Mouse (Mus musculus) intestine, embryonic 15.5 days (tissue): Measurements from ENCODE around the gene Tmem95. TPM values are rescaled to one million over a fixed set of nuclear protein-coding genes. Genes with fewer than 3 reads are reported as not detected.

ENCODE experiments used
- ATAC-seq: fragments of 200-750 bp; cut with Nextera tagmentation; 2 replicates; pipeline ENCODE4 v1.8.0; 2017; ENCODE audit warnings: moderate TSS enrichment, moderate library complexity
- H3K27ac ChIP-seq: fragments of 300-500 bp; sonication (generic); 2 replicates; pipeline ENCODE4 v1.5.1; 2015; ENCODE audit warnings: mild to moderate bottlenecking, inconsistent platforms
- H3K27me3 ChIP-seq: fragments of 300-500 bp; sonication (generic); replicated peaks from 2 replicates; pipeline ENCODE4 v1.6.1; 2015; ENCODE audit warnings: inconsistent platforms
- H3K36me3 ChIP-seq: fragments of 300-500 bp; sonication (generic); 2 replicates; pipeline ENCODE4 v1.6.1; 2015; ENCODE audit warnings: inconsistent platforms
- H3K4me1 ChIP-seq: fragments of 300-500 bp; sonication (generic); replicated peaks from 2 replicates; pipeline ENCODE4 v1.6.1; 2015; ENCODE audit warnings: inconsistent platforms
- H3K4me2 ChIP-seq: fragments of 300-500 bp; sonication (generic); replicated peaks from 2 replicates; pipeline ENCODE4 v1.6.1; 2015; ENCODE audit warnings: mild to moderate bottlenecking, inconsistent platforms
- H3K4me3 ChIP-seq: fragments of 300-500 bp; sonication (generic); replicated peaks from 2 replicates; pipeline ENCODE4 v1.5.1; 2015; ENCODE audit warnings: inconsistent platforms
- H3K9ac ChIP-seq: fragments of 300-500 bp; sonication (generic); 2 replicates; pipeline ENCODE4 v1.6.1; 2015; ENCODE audit warnings: inconsistent platforms
- H3K9me3 ChIP-seq: fragments of 300-500 bp; sonication (generic); 2 replicates; pipeline ENCODE4 v1.6.1; 2016; ENCODE audit warnings: inconsistent platforms
- WGBS: fragments of 180-500 bp; shearing (Covaris S2); methylation state at CpG from one replicate; pipeline ENCODE4 v1.1.7; 2015; 5-methylcytosine and 5-hydroxymethylcytosine counted together
- polyA plus RNA-seq: library from polyadenylated mRNA; unstranded; fragments of >200 nt; fragmentation: Nextera tagmentation; extraction: Ambion mirVana; gene quantifications from 2 replicates; pipeline ENCODE4 v1.2.1, GENCODE M21; 2015

The Tmem95 gene
- polyA plus RNA-seq, 1 experiment from 2014 or later = not detected

DNA sequence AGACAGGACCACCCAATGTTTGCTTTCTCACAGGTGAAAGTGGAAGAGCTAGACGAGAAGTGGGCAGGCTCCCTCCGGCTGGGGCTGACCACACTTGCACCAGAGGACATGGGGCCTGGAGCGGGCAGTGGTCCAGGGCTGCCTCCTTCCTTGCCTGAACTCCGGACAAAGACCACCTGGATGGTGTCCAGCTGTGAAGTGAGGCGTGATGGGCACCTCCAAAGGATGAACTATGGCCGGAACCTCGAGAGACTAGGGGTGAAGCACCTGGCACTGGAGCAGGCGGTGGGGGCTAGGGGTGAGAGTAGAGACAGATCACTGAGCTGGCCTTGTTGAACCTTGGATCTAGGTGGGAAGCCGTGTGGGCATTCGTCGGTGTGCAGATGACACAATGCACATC lies 30.8 kb upstream of the Tmem95 start:
- Histone ChIP-seq H3K4me1 (peaks cover 6% of the 10 kb centered on the region), H3K9me3 (no peaks in the 10 kb centered on the region), H3K4me3 (no peak overlapping the region), H3K27ac (no peak overlapping the region), H3K4me2 (no peak overlapping the region), H3K36me3 (peaks cover 87% of the 10 kb centered on the region), H3K27me3 (no peaks in the 10 kb centered on the region), H3K9ac (no peak overlapping the region)
- WGBS = 93% methylated on average over 11 of the region's 11 CpGs
- ATAC-seq = no peak

DNA sequence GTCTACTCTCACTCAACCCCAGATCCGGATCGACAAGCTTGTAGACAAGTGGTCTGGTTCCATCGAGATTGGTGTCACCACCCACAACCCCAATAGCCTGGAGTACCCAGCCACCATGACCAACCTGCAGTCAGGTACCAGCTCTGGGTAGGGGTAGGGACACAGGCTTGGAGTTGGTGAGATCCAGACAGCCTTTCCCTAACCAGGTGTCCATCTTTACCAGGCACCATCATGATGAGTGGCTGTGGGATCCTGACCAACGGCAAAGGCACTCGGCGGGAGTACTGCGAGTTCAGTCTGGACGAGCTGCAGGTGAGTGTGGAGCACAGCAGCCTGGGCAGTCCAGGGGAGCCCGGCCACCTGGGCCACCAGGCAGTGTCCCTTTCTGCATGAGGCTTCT lies 26.5 kb upstream of the Tmem95 start:
- Histone ChIP-seq H3K4me3 (no peak overlapping the region), H3K9ac (no peak overlapping the region), H3K4me2 (no peak overlapping the region), H3K36me3 (peaks cover 55% of the 10 kb centered on the region), H3K9me3 (no peaks in the 10 kb centered on the region), H3K27ac (no peak overlapping the region), H3K27me3 (no peaks in the 10 kb centered on the region), H3K4me1 (peaks cover 17% of the 10 kb centered on the region)
- no peak for ATAC-seq
- WGBS = 94% methylated on average over 9 of the region's 9 CpGs

DNA sequence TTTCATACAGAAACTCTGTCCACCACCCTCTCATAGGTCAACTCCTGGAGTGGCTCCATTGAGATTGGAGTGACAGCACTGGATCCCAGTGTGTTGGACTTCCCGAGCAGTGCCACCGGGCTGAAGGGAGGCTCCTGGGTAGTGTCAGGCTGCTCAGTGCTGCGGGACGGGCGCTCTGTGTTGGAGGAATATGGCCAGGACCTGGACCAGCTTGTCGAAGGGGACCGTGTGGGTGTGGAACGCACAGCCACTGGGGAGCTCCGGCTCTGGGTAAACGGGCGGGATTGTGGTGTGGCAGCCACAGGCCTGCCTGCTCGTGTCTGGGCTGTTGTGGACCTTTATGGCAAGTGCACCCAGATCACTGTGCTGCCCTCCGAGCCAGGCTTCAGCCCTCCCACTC lies 25.2 kb upstream of the Tmem95 start:
- peak overlapping the region; percentile 97 for H3K4me2 ChIP-seq
- no peaks in the 10 kb centered on the region for H3K27me3 ChIP-seq
- H3K9me3 ChIP-seq = no peaks in the 10 kb centered on the region
- WGBS = 82% methylated on average over 13 of the region's 13 CpGs
- H3K4me3 ChIP-seq = peak overlapping the region; percentile 91
- H3K4me1 ChIP-seq = peaks cover 17% of the 10 kb centered on the region
- no peak overlapping the region for H3K27ac ChIP-seq
- no peak for ATAC-seq
- peaks cover 42% of the 10 kb centered on the region for H3K36me3 ChIP-seq
- H3K9ac ChIP-seq = peak overlapping the region; percentile 87

DNA sequence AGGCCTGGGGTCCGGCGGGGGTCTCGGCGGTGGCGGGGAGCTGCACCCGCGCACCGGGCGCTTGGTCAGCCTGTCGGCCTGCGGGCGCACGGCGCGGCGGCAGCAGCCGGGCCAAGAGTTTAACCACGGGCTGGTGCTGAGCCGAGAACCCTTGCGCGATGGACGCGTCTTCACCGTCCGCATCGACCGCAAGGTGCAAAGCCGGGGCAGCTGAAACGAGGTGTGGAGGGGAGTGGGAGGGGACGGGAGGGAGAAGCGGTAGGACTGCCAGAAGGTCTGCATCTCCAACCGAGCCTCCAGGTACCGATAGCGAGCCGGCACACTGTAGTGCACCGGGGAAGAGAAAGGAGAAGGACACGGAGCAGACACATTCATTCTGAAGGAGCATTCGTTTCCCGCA lies 24.2 kb upstream of the Tmem95 start:
- Histone ChIP-seq H3K27ac (peak overlapping the region; percentile 97), H3K27me3 (no peaks in the 10 kb centered on the region), H3K9me3 (no peaks in the 10 kb centered on the region), H3K4me3 (peak overlapping the region; percentile 91), H3K4me1 (peaks cover 17% of the 10 kb centered on the region), H3K9ac (peak overlapping the region; percentile 87), H3K36me3 (peaks cover 32% of the 10 kb centered on the region), H3K4me2 (peak overlapping the region; percentile 97)
- under 1% methylated on average over 39 of the region's 39 CpGs for WGBS
- peak; percentile 18 for ATAC-seq

DNA sequence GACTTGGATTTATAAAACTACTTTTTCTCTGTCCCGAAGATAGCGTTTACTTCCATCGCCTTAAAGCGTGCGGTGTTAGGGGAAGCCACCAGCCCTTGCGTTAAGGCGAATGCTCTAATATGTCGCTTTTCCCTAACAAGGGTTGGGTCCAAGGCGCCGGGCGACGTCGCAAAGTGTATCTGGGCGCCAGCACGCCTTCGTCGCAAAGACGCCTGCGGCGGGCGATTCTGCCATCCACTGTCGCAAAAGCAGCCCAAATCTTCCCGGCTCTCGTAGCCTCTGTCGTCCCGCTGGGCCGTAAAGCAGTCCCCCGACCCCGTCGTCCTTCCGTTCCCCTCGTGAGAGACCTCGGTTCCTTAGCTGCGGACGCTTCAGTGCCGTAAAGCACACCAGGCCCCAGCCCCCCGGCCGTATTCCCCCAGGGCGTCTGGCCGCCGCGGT lies 23.6 kb upstream of the Tmem95 start:
- H3K36me3 ChIP-seq = peaks cover 27% of the 10 kb centered on the region
- ATAC-seq = peak; percentile 84
- no peaks in the 10 kb centered on the region for H3K9me3 ChIP-seq
- H3K27me3 ChIP-seq = no peaks in the 10 kb centered on the region
- peak overlapping the region; percentile 97 for H3K27ac ChIP-seq
- under 1% methylated on average over 42 of the region's 42 CpGs for WGBS
- peak overlapping the region; percentile 91 for H3K4me3 ChIP-seq
- peak overlapping the region; percentile 97 for H3K4me2 ChIP-seq
- H3K9ac ChIP-seq = peak overlapping the region; percentile 87
- H3K4me1 ChIP-seq = peaks cover 17% of the 10 kb centered on the region

DNA sequence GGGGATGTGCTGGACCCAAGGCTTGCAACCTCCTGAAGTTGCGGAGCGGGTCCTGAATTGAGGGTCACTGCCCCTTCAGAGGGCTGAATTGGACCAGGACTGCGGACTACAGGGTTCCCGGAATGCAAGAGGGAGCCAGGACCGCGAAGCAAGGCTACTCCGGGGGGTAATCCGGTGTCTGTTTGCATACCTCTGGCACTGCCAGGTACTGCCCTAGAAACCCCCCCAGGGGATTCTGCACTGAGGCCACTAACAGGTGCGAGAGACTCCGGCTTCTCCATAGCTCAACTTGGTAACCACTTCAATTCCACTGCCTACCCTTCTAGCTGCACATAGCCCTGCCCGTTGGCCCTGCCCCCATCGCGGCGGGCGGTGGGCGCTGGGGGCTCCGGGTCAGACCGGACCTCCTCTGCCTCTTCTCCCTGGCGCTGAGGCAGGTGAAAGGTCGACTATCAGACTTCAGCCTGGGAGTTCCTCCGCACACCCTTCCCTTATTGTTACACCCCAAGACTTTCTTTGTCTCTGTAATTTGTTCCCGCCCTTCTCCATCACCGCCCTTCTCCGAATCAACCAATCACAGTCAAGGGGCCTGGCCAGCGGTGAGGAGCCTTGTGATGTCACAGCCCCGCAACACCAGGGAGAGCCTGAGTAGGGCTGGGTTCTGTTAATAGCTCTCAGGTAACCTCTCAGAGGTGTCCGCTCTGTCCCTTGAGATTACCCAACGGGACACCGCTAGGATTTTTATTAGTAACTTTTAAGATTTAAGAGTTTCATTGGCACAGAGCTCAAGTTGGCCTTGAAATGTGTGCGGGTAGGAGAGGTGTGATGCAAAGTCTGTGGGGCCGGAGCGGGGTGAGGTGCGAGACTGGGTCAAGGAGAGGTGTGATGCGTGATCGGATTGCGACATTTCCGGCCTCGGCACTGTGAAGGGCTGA lies 22.9 kb upstream of the Tmem95 start, which contains the start of the genes 2810408A11Rik and Neurl4:
2810408A11Rik (minus strand) TSS at position 517 of the 935 bp plus-strand sequence.
Neurl4 (plus strand) TSS at position 602 of the 935 bp plus-strand sequence.
- H3K9ac ChIP-seq = peak within 1 kb of the TSS; percentile 93
- H3K4me1 ChIP-seq = peaks cover 17% of the 10 kb centered on the region
- peak within 1 kb of the TSS; percentile 97 for H3K4me2 ChIP-seq
- ATAC-seq = peak; percentile 96
- H3K36me3 ChIP-seq = peaks cover 20% of the 10 kb centered on the region
- H3K27ac ChIP-seq = peak within 1 kb of the TSS; percentile 97
- under 1% methylated on average over 38 of the region's 38 CpGs for WGBS
- H3K4me3 ChIP-seq = peak within 1 kb of the TSS; percentile 91
- no peaks in the 10 kb centered on the region for H3K9me3 ChIP-seq
- no peaks in the 10 kb centered on the region for H3K27me3 ChIP-seq

DNA sequence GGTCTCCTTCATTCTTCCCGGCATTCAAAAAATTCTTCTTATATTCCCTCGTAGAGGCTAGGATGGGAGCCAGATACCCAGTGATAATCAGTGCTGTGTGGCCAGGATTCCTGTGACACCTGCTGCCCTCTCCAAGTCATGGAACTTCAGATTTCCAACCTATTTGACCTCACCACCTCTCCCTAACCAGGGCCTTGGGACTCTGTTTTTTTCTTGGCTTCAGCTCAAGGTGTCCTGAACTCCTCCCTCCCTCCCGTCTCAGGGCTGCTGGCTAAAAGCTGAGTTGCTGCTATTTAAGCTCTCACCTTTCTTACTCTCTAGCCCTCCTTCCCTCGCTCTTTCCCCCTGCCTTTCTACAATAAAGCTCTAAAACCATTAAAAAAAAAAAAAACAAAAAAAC lies 22.1 kb upstream of the Tmem95 start:
- WGBS = 22% methylated on average over 4 of the region's 4 CpGs
- ATAC-seq = no peak
- Histone ChIP-seq H3K9me3 (no peaks in the 10 kb centered on the region), H3K4me3 (peak overlapping the region; percentile 91), H3K9ac (peak overlapping the region; percentile 93; the same call in 1 of the 2 replicates), H3K27ac (0 out of 2 replicates have a peak overlapping the region, but pooled peaks have one; percentile 97), H3K4me2 (peak overlapping the region; percentile 97), H3K36me3 (peaks cover 13% of the 10 kb centered on the region), H3K27me3 (no peaks in the 10 kb centered on the region), H3K4me1 (peaks cover 17% of the 10 kb centered on the region)

DNA sequence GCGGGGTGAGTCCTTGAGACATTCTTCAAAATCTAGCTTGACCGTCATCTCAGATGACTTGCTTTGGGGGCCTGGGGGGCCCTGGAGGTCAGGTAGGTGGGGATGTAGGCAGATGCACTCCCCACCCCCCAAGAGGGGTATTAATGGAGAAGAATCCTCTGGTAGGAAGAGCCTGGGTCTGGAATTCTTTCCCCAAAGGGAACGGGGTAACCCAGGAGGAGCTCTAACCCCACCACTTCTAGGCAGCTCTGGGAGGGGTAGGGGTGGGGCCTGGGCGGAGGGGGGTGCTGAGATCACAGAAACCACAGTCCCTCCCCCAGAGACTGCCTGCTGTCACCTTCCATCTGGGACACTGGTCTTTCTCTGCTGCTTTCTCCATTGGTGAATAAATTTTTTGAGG lies 17.5 kb upstream of the Tmem95 start, which contains the start of gene Acap1:
Acap1 (minus strand) TSS at position 249 of the 400 bp plus-strand sequence.
- Histone ChIP-seq H3K4me1 (peaks cover 7% of the 10 kb centered on the region), H3K36me3 (no peaks in the 10 kb centered on the region), H3K27me3 (no peaks in the 10 kb centered on the region), H3K4me2 (no peak within 1 kb of the TSS), H3K9ac (no peak within 1 kb of the TSS), H3K27ac (no peak within 1 kb of the TSS), H3K9me3 (no peaks in the 10 kb centered on the region), H3K4me3 (no peak within 1 kb of the TSS)
- 69% methylated on average over 4 of the region's 4 CpGs for whole genome bisulfite sequencing
- ATAC-seq = no peak

DNA sequence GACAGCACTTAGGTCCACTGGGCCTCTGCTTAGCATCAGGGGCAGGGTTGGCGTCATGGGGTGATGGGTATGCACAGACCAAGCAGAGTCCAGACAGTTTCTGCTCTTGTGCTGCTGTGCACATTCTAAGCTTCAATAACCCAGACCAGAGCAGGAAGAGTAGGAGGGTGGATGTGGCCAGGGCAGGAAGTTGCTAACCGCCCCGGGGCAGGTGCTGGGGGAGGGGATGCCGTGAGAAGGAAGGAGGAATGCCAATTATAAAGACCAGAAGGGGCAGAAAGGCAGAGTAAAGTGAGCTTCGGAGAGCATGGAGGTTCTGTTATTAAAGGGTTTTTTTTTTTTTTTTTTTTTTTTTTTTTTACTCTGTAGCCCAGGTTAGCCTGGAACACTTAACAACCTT lies 16.9 kb upstream of the Tmem95 start:
- Histone ChIP-seq H3K9me3 (no peaks in the 10 kb centered on the region), H3K4me2 (no peak overlapping the region), H3K9ac (no peak overlapping the region), H3K27me3 (no peaks in the 10 kb centered on the region), H3K36me3 (no peaks in the 10 kb centered on the region), H3K27ac (no peak overlapping the region), H3K4me1 (peaks cover 4% of the 10 kb centered on the region), H3K4me3 (no peak overlapping the region)
- 78% methylated on average over 5 of the region's 5 CpGs for WGBS
- no peak for ATAC-seq

DNA sequence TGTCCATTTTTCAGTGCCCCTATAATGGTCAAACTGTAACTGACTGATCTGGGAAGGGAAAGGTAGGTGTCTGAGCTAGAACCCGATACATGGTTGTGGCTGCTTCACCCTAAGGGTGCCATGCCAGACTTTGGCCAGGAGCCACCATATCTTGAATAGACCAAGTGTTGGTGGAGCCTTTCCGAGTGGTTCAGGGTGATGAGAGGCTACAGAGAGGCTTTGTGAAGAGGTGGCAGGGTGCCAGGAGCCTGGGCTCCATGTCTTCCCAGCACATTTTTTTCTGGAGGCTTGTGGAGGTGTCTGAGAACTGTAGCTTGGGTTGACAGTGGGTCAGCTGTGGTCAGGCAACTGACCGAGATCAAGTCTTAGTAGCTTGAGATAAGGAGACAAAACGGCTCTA lies 13.7 kb upstream of the Tmem95 start:
- WGBS = 73% methylated on average over 4 of the region's 4 CpGs
- Histone ChIP-seq H3K9ac (no peak overlapping the region), H3K27ac (no peak overlapping the region), H3K36me3 (no peaks in the 10 kb centered on the region), H3K4me2 (no peak overlapping the region), H3K27me3 (no peaks in the 10 kb centered on the region), H3K9me3 (no peaks in the 10 kb centered on the region), H3K4me1 (no peaks in the 10 kb centered on the region), H3K4me3 (no peak overlapping the region)
- ATAC-seq = no peak

DNA sequence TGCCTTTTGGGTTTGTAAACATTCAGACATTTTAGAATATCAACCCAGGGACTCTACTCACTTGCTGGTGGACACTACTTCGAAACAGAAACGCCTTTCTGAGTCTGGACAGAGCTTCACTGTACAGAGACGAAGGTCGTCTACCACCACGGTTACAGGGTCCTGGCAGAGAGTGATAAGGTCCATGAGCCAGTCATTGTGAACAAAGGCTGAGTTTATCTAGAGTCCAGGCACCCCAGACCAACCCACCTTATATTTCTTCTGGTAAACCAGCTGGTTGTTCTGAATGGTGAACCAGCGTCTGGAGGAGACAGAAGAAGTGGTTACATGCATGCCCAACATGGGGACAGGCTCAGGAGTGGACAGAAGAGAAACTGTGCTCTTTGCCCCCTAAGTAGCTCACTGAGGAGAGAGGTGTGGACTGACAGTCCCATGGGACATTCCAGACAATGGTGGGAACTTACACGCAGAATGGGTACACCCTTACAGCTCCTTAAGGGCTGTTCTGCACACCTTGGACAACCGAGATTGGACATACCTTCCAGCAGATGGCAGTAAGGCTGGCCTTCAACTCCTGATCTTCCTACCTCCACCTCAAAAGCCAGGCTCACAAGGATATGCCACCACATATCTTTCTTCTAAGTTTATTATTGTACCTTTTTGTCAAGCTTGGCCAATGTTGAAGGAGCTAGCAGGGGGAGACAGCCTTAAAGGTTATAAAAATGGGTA lies 9.3 kb upstream of the Tmem95 start:
- peaks cover 6% of the 10 kb centered on the region; the same call in 1 of the 2 replicates for H3K4me1 ChIP-seq
- ATAC-seq = no peak
- H3K9ac ChIP-seq = no peak overlapping the region
- H3K4me3 ChIP-seq = no peak overlapping the region
- H3K9me3 ChIP-seq = no peaks in the 10 kb centered on the region
- H3K4me2 ChIP-seq = no peak overlapping the region
- no peaks in the 10 kb centered on the region for H3K27me3 ChIP-seq
- no peak overlapping the region for H3K27ac ChIP-seq
- 65% methylated on average over 8 of the region's 8 CpGs for WGBS
- H3K36me3 ChIP-seq = no peaks in the 10 kb centered on the region

DNA sequence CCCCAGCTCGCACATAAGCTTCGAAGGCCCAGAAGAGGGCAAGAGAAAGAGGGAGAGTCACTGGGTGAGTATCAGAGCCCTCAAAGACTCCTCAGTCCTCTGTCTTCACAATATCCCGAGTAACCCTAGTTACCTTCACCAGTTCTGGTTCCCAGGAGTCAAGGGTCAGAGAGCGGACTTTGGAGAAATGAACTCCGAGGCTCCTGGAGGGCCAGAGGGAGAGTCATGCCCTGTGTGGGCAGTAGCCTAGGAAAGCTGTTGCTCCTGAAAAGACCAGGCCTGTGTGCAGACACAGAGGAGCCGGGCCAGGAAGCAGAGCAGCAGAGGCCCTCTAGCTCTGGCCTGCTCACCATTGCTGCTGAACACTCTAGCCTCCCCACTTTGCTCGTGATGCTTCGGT lies 6.8 kb upstream of the Tmem95 start:
- no peaks in the 10 kb centered on the region for H3K27me3 ChIP-seq
- peaks cover 17% of the 10 kb centered on the region for H3K4me1 ChIP-seq
- H3K36me3 ChIP-seq = no peaks in the 10 kb centered on the region
- WGBS = 76% methylated on average over 8 of the region's 8 CpGs
- no peaks in the 10 kb centered on the region for H3K9me3 ChIP-seq
- no peak for ATAC-seq
- H3K27ac ChIP-seq = 0 out of 2 replicates have a peak overlapping the region, but pooled peaks have one; percentile 3
- H3K4me2 ChIP-seq = no peak overlapping the region
- no peak overlapping the region for H3K9ac ChIP-seq
- H3K4me3 ChIP-seq = no peak overlapping the region
